In the genomic region with DNA sequence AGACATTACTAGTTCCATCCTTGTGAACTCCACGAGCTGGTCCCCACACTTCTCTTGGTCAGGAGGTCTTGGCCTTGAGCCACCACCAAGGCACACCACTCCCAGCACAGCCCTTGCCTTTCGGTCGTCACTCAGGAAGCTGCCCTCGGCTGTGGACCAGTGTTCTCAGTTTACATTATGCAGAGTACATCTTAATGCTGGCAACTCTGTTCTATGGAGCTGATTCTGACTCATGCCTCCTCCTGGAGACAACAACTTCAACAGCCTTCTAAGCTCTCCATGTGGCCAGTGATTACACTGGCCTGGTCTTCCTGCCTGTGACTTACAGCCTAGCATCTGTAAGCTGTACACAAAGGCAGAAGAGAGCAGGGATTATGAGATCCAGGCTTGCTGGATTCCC, we compare ENCODE assay signal across 28 mouse cellular contexts.
DNase-seq lines count a peak whose midpoint lies in the region; ATAC-seq and TF ChIP-seq lines count a peak whose summit lies in the region.
"Had no signal": no experiment of that assay in that cellular context is flagged by ENCODE, and none has a peak within 500 bp of the region (broad histone marks: within the 10 kb centered on the region; RNA-seq: fewer than 3 reads in every experiment).

No protein-coding gene starts in this region.

- no peak overlapping the region for H3K9ac ChIP-seq in lung, embryonic 16.5 days (ENCODE audit: low read length)
- H3K9ac ChIP-seq in lung, postnatal 0 days (replicated peaks; ENCODE audit: low read depth), result no peak overlapping the region
- H3K9ac ChIP-seq: embryonic facial prominence, embryonic 13.5 days; forebrain, embryonic 13.5 days; heart, embryonic 12.5 days; heart, embryonic 15.5 days; hindbrain, embryonic 13.5 days had no signal

- TF ChIP-seq CTCF in lung, postnatal 0 days (IDR thresholded peaks at IDR 0.05), result 0 out of 2 replicates have a peak, but pooled peaks have one; percentile 21

- no peaks in the 10 kb centered on the region for H3K36me3 ChIP-seq in lung, embryonic 16.5 days (ENCODE audit: control insufficient read depth, insufficient read depth, low read length)
- no peaks in the 10 kb centered on the region for H3K36me3 ChIP-seq in lung, postnatal 0 days (ENCODE audit: insufficient read depth, low read length)
- H3K36me3 ChIP-seq: embryonic facial prominence, embryonic 10.5 days; embryonic facial prominence, embryonic 13.5 days; heart, embryonic 12.5 days; heart, embryonic 15.5 days; hindbrain, embryonic 10.5 days; hindbrain, embryonic 13.5 days had no signal

- no peak for TF ChIP-seq EP300 in lung, postnatal 0 days (IDR thresholded peaks at IDR 0.05)

- ATAC-seq in frontal cortex, adult (ENCODE audit: low TSS enrichment), result peak; percentile 57; the same call in 1 of the 2 replicates
- ATAC-seq in lung, embryonic 16.5 days (ENCODE audit: low read depth), result peak; percentile 85
- ATAC-seq in lung, postnatal 0 days, result peak; percentile 61
- ATAC-seq: forebrain, embryonic 13.5 days; forebrain, embryonic 16.5 days; hindbrain, embryonic 16.5 days; Patski had no signal

- no peak for DNase-seq in frontal cortex, postnatal 14 days (ENCODE audit: low spot score in 2 of 2)
- no peak for DNase-seq in lung, postnatal 14 days
- DNase-seq in lung, postnatal 0 days (ENCODE audit: low spot score), result peak; percentile 19
- no peak for DNase-seq in embryo, embryonic 11 days
- no peak for DNase-seq in layer of hippocampus, postnatal 25 days (ENCODE audit: extremely low spot score in 1 of 2, low spot score in 1 of 2)
- DNase-seq: adrenal gland, postnatal 10 days; adrenal gland, postnatal 36 days; cerebellum, adult 11 months; cerebellum, adult 2 months; cerebellum, adult 9-11 months; cerebellum, postnatal 25 days; gastrocnemius, postnatal 25 days; heart, adult 18-20 months; heart, postnatal 10 days; heart, postnatal 36 days had no signal

- WGBS in lung, embryonic 16.5 days, result 19% methylated on average over 4 of the region's 4 CpGs
- 26% methylated on average over 4 of the region's 4 CpGs for whole genome bisulfite sequencing in lung, postnatal 0 days

- H3K4me3 ChIP-seq in lung, embryonic 16.5 days (ENCODE audit: low read length), result no peak overlapping the region
- no peak overlapping the region for H3K4me3 ChIP-seq in lung, postnatal 0 days (ENCODE audit: low read depth, low read length)
- H3K4me3 ChIP-seq: embryonic facial prominence, embryonic 10.5 days; embryonic facial prominence, embryonic 13.5 days; erythroblast, embryonic 14.5 days; forebrain, embryonic 13.5 days; heart, embryonic 12.5 days; heart, embryonic 15.5 days; hindbrain, embryonic 10.5 days; hindbrain, embryonic 13.5 days had no signal

- H3K27me3 ChIP-seq in lung, embryonic 16.5 days (ENCODE audit: control insufficient read depth, insufficient read depth, low read depth, low read length), result no peaks in the 10 kb centered on the region
- H3K27me3 ChIP-seq in lung, postnatal 0 days (replicated peaks; ENCODE audit: insufficient read depth, low read length), result no peaks in the 10 kb centered on the region
- H3K27me3 ChIP-seq: embryonic facial prominence, embryonic 13.5 days; forebrain, embryonic 13.5 days; heart, embryonic 12.5 days; heart, embryonic 15.5 days; hindbrain, embryonic 13.5 days; Patski had no signal

- no peak overlapping the region for H3K27ac ChIP-seq in lung, embryonic 16.5 days (ENCODE audit: low read length)
- no peak overlapping the region for H3K27ac ChIP-seq in lung, postnatal 0 days (ENCODE audit: low read length)
- H3K27ac ChIP-seq: embryonic facial prominence, embryonic 10.5 days; embryonic facial prominence, embryonic 13.5 days; forebrain, embryonic 13.5 days; heart, embryonic 15.5 days; hindbrain, embryonic 10.5 days; hindbrain, embryonic 13.5 days had no signal

- H3K4me1 ChIP-seq in lung, embryonic 16.5 days (replicated peaks; ENCODE audit: control insufficient read depth, insufficient read depth, low read length), result 0 out of 2 replicates have a peak, but pooled peaks cover 2% of the 10 kb centered on the region
- H3K4me1 ChIP-seq in lung, postnatal 0 days (ENCODE audit: insufficient read depth, low read depth, low read length), result no peaks in the 10 kb centered on the region
- H3K4me1 ChIP-seq: embryonic facial prominence, embryonic 10.5 days; embryonic facial prominence, embryonic 13.5 days; forebrain, embryonic 13.5 days; heart, embryonic 12.5 days; heart, embryonic 15.5 days had no signal

- H3K4me2 ChIP-seq in lung, embryonic 16.5 days (ENCODE audit: low read depth, low read length), result no peak overlapping the region
- no peak overlapping the region for H3K4me2 ChIP-seq in lung, postnatal 0 days (replicated peaks; ENCODE audit: low read depth, low read length)
- H3K4me2 ChIP-seq: embryonic facial prominence, embryonic 13.5 days; forebrain, embryonic 13.5 days; heart, embryonic 12.5 days; heart, embryonic 15.5 days; hindbrain, embryonic 13.5 days had no signal

- H3K9me3 ChIP-seq in lung, embryonic 16.5 days (ENCODE audit: control insufficient read depth, low read length), result no peaks in the 10 kb centered on the region
- H3K9me3 ChIP-seq in lung, postnatal 0 days (ENCODE audit: low read length), result no peaks in the 10 kb centered on the region
- H3K9me3 ChIP-seq: forebrain, embryonic 13.5 days; heart, embryonic 12.5 days; heart, embryonic 15.5 days; hindbrain, embryonic 10.5 days; hindbrain, embryonic 13.5 days had no signal
